Mouse (Mus musculus): ENCODE measurements around the gene Tcf7l2. TPM values are rescaled to one million over a fixed set of nuclear protein-coding genes. Genes with fewer than 3 reads are reported as not detected.

Tcf7l2 gene
- polyA plus RNA-seq (2017; shearing (Covaris generic)) = 1 to 10 TPM; 2.4 to 3.5 TPM

DNA sequence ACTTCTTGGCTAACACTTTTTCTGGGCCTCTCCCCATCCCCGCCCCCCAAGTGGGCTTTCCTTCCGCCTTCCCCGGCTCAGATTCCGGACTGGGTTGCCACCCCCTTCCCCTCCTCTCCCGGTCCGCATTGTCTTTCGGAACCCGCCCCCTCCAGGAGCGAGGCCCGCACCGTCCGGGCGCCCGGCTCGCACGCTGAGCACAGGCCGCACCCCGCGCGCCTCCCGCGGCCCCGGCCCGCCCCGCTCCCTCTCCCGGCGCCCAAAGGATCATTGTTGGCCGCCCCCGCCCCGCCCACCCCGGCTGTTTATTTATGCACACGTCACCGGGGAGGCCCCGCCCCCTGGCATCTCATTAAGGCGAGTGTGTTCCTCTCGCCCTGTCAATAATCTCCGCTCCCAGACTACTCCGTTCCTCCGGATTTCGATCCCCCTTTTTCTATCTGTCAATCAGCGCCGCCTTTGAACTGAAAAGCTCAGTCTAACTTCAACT, at the start of gene Tcf7l2:
Gene Tcf7l2 (plus strand): TSS at position 382 of the 490 bp plus-strand sequence.
- peak; percentile 66 for ATAC-seq

DNA sequence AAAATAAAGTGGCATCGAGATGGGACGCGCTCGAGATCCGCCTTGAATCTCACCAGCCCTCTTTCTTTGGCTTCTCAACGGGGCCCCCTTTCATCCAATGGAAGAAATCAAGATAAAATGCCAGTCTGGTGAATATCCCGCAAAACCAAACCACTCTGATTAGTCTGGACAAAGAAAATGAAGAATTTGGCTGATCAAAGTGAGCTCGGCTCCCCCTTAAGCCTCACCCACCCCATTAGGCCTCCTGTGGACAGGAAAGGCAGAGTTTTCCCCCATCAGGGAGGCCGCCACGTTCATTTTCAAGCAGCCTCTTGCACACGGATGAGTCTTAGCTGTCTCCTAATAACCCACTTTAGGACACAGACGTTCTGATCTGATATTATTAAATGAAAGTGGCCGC, 47.0 kb upstream of the Tcf7l2 start:
- ATAC-seq = no peak

DNA sequence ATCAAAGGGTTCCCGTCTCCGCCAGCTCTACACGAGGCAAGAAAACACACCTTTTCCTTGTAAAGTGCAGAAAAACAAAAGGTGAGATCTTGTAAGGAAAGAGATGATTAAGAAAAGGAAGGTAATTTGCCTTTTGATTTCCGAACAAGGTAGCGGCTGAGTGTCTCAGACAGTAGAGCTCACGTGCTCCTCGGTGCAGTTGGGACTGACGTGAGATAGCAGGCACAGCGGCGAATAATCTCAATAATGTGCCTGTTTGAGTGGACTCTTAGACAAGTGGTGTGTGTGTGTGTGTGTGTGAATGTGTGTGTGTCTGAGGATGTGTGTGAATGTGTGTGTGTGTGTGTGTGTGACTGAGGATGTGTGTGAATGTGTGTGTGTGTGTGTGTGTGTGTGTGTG, 46.2 kb upstream of the Tcf7l2 start:
- no peak for ATAC-seq

DNA sequence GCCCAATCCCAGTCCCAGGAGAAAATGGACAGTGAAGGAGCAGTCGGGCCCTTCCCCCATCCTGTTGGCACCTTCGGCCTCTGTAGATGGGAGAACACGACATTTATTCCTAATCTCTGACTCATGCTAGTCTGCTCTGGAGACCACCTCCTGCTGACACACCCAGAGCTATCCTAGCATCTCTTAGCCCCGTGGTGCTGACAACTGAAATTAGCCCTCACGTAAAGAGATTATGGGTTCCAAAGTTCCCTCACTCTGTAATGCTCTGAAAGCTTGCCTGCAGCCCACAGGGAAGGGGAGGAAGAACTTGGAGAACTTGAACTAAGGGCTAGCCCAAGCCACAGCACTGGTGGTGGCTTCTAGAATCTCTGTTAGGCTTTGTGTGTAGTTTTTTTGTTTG, 42.7 kb upstream of the Tcf7l2 start:
- no peak for ATAC-seq

DNA sequence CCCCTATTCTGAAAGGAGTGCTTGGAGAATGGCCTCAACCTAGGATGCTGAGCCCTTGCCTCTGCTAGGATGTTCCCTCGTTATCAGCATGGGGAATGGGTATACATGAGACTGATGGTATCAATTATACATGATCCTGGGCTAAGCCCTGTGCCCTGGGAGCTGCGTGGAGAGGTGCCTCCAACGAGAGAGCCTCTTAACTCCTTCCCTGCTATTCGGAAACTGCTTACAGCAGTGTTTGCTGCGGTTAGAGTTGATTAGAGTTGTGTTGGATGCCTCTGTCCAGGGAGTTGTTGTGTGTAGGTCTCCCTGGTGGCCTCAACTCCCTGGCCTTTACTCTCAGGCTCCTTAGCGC, 41.4 kb upstream of the Tcf7l2 start:
- no peak for ATAC-seq

DNA sequence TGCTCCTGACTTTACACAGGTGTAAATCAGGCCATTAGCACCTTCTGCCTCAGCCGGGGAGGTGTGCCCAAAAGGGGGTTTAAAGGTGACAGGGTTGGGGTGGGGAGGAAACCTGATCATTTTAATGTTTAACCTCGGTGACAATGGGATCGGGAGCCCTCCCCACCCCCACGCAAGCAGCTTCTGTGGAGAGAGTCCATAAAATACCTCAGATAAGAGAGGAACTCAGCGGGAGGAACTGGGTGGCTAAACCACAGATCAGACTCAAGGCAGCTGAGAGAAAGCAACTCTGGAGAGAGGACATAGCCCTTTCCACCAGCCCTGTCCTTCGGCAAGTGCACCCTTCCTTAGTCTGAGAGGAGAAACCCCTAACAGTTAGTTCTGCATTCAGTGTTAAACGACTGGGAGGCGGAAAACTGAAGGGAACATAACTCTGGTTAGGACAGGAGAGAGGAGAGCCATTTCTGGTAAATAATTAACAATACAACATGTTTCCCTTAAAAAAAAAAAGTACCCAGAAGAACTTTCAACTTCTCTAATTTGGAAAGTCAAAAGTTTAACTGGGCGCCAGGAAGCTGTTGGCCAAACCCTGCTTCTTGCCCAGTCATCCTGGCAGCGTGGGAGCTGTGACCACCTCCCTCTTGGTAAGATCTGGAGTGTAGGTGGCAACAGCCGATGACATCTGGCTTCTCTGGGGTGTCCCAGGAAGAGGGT, 40.9 kb upstream of the Tcf7l2 start:
- ATAC-seq = no peak

DNA sequence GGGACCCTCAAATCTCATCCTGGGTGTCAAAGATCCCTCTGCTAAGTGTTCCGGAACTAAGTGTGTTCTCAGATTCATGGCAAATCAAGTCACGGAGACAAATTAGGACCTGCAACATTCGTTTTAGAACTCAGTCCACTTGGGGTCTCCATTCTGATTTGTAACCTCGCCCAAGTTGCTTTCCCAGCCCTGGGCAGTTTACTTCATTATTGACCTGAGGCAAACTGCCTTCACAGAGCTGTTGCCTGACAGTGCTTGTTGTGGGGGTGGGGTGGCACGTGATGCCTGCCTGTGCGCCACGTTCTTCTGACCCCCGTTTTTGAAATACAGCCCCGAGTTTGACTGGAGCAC, 40.4 kb upstream of the Tcf7l2 start:
- ATAC-seq = no peak

DNA sequence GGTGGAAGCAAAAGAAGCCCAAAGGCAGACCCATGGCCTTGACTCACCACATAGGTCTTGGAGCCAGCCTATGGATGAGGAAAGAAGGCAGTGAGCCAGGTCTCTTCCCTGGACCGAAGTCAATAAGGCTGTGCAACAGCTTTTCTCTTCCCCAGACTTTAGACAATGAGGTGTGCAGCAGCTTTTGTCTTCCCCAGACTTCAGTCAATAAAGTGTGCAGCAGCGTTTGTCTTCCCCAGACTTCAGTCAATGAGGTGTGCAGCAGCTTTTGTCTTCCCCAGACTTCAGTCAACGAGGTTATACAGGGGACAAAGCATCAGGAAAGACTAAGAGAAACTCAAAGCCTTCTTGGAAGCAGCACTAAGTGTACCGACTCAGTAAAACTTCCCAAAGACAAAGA, 39.5 kb upstream of the Tcf7l2 start:
- ATAC-seq = no peak

DNA sequence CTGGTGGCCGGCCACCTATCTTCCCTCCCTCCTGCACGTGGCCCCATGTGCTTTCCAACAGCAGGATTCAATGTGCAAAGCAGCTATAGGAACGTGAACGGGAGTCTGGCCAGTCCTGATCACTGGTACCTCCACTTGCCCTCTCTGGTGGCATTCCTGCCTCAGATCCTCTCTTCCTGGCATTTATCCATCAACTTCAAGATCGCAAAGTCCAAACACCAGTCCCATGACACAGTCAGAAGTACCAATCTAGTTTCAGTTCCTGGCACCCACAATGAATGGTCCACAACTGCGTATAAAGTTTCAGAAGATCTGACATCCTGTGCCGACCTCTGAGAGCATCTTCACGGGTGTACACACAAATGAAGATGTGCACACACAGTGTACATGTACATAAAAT, 38.9 kb upstream of the Tcf7l2 start:
- no peak for ATAC-seq

DNA sequence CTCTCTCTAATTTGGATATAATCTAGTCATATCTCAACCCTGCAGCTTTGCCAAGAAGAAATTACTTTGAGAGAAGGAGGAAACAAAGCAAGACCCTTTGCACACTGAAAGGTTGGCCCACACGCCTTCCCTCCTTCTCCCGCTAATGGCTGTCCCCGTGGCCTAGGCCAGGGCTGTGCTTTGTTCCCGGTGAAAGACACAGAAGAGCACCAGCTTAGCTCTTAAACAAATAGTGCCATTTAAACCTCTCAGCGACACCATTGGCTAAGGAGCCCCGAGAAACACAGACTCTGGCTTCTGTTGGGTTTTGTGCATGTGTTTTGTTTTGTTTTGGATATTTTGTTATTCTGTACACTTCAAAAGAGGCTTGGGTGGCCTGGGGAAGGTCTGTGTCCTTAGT, 37.5 kb upstream of the Tcf7l2 start:
- ATAC-seq = no peak

DNA sequence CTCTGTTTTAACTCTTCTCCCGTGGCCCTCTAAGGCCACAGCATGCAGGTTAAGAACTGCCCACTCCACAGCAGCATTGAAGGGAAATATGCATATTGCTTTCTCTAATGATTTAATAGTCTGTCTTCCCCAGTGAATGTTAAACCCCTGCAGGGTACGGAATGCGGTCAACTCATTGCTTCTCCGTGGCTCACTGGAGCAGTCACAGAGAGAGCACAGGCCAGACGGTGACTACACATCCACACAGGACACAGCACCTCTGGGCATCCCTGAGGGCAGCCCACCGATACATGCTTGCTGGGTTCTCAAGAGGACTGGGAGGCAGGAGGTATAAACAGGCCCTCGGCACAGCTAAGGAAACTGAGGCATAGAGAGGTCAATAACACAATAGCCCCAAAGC, 35.3 kb upstream of the Tcf7l2 start:
- ATAC-seq = no peak

DNA sequence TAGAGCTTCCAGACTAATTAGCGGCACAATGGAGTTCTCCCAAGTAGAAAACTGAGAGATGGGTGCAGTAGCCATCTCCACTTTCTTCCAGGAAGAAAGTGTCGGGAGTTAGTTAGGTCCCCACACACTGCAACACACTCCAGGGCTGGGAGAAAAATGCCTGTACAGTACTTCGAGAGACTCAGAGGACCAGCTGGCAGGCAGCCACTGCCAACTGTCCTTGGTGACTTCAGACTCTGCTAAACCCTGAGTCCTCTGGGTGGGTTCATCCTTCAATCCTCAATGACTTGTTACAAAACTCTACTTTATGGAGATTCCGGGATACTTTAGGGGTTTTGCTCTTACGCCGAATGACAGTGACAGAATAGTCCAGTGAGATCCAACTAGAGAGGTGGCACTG, 34.8 kb upstream of the Tcf7l2 start:
- no peak for ATAC-seq

DNA sequence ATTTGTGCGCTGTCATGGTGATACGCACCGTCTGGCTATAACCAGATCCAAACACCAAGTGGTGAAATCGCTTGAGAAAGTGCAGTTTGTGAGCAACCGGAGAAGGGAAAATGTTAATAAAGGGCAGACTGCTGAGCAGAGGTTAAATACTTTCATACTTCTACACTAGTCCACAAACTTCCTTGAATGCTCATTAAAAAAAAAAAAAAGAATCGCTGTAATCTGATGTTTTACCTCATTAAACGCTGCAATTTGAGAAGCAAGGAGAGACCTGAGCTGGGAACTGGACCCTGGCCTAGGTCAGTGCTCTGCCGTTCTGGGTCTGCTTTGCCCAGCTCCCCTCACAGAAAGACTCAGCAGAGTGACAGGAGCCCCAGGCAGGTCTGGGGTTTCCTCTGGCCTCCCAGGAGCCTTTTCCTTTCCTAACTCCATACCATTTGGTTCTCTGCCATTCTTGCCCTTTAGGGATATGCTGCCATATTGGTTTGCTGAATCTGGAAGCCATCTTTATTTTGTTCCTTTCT, 33.5 kb upstream of the Tcf7l2 start:
- ATAC-seq = no peak

DNA sequence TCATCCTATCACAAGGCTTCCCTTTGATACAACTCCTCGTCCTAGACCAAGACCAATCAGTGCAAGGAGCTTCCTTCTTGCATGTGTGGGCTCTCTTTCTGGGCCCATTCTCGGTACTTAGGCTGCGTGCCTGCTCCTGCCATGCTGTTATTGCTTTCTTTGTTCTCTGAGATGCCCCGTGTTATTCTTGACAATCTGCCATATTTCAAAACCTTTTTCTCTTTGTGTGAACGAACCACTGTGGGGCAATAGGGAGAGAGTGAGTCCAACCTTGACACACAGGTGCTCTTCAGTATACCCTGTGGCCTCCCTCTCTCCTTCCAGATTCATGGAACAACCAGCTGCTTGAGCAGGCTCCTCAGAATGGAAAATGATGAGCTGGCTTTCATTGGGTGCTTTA, 30.8 kb upstream of the Tcf7l2 start:
- ATAC-seq = no peak

DNA sequence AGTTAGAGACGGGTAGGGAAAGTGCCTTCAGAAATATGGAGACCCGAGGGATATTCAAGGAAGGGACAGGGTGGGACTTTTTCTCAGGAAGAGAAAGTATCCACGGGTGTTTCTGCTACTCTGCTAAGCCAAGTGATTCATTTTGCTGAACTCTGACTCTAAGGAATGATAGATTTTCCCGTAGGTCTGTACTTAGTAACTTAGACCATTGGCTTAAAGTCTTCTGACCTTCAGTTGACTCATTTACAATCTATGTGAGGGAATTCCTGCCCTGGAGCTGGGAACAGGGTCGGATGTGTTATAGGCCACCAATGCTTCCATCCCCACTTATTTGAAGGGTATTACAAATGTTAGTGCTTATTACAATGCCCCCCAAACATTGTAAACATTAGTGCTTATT, 29.9 kb upstream of the Tcf7l2 start:
- ATAC-seq = no peak

DNA sequence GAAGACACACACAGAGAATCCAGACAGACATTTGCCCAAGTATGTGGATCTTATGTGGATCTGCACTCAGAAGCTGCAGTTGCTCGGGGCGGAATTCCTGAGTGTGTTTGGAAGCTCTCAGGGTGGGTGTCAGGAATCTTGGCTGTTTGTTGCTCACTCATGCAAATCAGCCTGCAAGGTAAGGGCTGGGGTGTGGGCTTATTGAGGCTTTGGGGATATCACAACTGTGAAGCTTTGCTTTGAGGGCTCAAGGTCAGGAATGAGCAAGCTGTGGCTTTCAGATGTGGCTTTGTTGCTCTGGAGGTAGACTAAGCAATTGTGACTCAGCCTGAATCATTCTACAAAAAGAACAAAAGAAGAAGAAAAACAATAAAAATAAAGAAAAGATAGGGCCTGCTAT, 28.9 kb upstream of the Tcf7l2 start:
- ATAC-seq = no peak

DNA sequence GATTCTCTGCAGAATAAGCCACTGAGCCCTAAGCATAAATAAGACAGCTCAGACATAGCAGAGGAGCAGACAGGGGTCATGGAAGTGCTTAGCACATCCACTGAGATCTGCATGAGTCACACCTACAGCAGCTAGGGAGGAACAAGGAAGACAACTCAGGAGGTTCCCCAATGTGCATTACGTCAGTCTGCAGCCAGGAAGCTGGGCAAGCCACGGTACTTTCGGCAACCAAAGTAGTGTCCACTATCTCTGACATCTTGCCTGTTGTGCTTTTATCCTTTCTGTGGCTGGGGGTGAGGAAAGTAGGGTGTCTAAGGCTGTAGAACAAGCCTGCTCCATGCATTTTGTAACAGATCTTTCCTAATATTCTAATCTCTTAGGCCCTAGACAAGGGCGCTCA, 27.6 kb upstream of the Tcf7l2 start:
- ATAC-seq = no peak

DNA sequence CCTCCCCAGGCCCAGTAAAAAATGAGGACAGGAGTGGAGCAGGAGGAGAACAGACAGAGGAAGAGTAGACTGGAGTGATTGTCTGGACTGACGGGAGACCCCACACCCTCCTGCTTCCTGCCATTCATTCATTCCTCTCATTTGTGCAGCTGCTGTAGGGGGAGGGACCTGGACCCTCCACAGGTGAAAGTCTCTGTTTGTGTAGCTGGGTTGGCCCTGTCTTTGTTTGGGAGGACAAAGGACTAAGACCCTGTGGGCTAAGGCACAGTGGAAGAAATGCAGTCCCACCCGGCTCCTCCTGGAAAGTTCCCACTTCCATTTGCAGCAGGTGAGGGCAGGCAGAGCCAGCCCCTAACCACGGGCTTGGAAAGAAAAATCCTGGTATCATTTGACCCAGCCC, 27.0 kb upstream of the Tcf7l2 start:
- ATAC-seq = no peak

DNA sequence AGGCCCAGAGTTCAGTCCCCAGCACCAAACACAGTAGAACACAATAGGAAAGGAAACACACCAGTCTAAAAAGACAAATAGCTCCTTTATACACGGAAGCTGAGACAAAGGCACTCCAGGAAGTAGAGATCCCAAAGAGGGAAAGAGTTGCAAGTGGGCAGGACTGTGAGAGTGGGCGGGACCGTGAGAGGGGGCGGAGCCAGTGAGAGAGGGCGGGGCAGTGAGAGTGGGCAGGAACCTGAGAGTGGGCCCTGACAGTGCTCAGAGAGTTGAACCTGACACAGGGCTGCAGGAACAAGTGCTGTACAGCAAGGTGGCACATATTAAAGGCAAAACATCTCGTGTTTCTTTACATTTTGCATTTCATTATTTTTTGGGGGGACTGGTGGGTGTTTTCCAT, 22.5 kb upstream of the Tcf7l2 start:
- ATAC-seq = no peak

DNA sequence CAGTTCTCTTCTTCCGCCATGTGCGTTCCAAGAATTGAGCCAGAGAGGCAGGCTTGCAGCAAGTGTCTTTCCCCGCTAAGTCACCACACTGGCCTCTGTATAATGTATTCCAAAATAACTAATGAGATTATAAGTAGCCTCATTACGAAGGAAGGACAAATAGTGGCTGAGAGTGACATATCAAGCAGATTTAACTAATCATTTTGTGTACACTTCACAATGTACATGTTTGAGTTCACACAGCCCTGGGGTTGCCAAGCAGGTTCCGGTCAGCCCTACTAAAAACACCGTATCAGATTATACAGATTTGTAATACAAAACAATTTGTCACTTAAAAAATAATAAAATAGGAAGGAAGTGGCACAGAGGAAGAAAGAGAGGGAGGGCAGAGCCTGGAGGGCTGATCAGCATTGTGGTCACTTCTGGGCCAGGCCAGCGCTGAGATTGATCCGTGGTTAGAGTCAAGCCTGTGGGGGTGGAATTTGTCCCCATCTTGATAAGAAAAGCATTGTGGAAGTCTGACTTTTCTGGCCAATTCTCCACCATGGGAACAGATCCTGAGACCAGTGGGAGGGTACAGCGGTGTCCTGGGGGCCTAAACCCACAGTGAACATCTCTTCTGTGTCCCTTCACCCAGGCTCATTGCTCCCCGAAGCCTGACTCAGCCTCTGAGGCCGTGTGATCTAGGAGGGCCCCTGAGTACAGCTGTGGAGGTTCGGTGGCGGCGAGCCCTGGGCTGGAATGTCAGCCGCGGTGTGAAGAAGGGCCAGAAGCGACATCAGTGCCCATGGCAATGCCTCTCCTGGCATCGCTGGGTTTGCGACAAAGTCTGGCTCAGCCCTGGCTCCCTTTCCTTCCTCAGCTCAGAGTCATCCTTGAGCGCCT, 21.9 kb upstream of the Tcf7l2 start:
- ATAC-seq = no peak

DNA sequence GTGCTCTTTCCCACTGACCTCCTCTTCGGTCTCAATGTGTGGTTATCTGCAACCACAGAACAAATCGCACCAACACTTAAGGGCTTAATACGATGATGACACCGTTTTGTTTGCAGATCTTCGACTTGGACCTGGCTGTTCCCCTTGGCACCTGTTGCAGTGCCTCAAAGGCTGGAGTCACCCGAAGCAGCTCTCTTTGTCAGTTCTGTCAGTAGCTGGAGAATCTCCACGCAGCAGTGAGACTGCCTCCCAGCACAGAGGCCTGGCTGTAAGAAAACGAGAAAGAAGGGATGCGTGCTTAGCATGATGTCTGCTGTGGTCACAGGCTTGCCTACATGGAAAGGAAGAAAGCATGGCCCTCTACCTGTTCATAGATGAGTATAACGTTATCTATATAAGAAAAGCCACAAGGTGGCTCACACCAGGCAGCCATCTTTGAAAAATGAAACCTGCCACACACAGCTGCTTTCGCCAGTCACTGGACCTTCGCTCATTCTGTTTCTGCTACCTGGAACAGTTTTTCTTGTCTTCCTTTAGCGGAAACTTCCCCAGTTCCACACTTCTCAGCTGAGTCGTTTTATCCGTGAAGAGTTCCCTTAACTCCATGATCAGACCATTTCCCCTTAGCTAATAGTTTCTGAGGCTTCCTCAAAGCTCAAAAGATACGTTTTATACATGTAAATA, 21.1 kb upstream of the Tcf7l2 start:
- ATAC-seq = no peak

DNA sequence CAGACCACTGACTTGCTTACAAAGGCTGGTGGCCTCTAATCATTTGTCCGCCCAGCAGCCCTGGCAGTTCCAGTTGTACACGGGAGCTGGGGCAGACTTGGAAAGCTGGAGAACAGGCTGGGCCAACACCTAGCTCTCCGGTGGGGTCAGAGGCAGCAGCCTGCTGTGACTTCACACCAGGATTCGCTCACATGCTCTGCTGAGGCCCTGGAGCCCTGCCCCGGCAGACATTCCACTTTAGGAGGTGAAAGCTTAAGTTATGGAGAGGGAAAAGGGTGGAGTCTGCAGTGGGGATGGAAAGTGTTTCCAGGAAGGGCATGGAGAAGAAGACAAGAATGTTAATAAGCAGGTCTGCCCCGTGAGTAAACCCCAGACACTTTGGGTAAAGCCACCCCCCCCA, 19.2 kb upstream of the Tcf7l2 start:
- ATAC-seq = no peak

DNA sequence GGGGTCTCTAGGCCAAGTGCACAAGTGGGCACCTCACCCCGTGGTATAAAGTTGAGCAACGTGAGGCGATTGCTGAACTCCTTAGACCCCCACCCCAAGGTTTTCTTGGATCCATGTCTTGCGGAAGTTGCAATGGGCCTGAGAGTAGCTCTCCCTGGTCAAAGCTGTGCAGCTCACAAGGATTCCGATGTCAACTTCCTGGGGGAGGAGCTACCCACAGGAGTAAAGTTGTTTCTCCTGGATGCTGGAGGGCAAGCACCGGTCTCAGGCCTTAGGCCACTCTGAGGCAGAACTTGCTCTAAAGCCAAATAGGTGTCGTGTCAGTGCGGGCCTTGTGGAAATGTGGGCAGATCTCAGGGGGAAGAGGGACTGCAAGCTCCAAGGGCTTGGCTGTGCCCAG, 12.2 kb upstream of the Tcf7l2 start:
- ATAC-seq = no peak

DNA sequence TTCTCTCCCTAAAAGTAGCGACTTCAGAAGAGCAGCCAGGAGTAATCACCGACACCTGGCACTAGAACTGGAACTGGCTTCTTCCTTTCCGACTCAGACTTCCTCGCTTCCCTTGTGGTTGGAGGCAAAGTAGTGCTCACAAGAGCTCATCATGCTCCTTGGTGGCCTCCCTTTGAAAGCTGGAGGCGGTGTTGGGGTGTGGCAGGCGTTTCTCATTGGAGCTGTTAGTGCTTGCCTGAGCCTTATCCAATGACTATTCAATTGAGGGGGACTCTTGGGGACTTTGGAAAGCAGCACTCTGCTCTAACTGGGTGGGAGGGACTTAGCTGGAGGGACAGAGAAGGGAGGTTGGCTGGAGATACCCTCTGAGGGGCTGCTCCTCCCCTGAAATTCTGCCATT, 9.1 kb upstream of the Tcf7l2 start:
- no peak for ATAC-seq
